Mouse (Mus musculus): ENCODE measurements around the gene Arvcf.

DNA sequence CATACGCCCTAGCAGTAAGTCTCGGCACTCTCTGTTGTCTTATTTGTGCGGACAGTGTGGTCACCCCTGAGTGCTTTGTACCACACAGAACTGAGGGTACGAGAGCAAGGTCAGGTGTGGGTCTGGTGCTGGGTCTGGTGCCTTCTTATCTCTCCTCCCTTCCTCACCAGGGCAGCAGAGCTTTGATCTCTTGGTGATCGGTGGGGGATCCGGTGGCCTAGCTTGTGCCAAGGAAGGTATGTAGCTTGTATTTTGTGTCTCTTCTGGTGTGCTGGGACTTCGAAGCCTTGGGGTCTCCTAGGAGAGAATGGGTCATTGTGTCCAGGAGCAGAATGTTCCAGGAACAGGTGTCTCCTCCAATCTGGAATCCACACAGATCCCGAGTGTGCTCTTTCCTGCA, 81.7 kb downstream of the Arvcf start:
- TF ChIP-seq CTCF (IDR thresholded peaks at IDR 0.05; ENCODE audit: extremely low read depth, insufficient read length, insufficient replicate concordance, low read depth, low read length) (no peak), POLR2A (IDR thresholded peaks at IDR 0.05; ENCODE audit: low read depth, low read length) (no peak)

All from small intestine, adult 2 months (tissue).